Mouse (Mus musculus) forelimb bud, embryonic 11.5 days (tissue): ENCODE measurements at regions not wholly inside any gene's neighbourhood (a gene's known extent, or its start where the extent isn't known, plus 50 kb on each side); places are given as distances from the start of the nearest gene placed in this dataset.

ENCODE experiments used
- DNase-seq: peaks from one replicate; pipeline ENCODE4 v3.0.0-alpha.2; 2012; ENCODE audit warnings: low read depth, low spot score

DNA sequence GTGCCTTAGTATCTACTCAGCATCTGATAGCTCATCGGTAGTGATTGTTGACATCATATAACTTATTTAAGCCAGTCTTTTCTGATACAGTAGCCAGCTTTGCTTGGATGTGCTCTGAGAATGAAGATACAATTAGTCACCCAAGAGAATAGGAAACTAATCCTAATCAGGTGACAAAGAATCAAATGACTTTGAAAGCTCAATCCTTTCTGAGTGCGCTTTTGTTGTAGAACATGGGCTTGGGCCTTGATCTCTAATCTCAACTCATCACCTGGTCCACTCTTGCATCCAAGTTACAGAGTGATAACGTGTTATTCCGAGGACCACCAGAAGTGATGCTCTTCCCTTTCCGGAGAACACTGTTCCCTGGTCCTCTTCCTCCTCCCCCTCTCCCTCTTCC lies 86.9 kb upstream of the Cpm start:
- no peak for DNase-seq

- no peak for DNase-seq
These were observed 87.8 kb upstream of the Cpm start for GRCm38 (mm10) chr10:117541487-117541886.

DNA sequence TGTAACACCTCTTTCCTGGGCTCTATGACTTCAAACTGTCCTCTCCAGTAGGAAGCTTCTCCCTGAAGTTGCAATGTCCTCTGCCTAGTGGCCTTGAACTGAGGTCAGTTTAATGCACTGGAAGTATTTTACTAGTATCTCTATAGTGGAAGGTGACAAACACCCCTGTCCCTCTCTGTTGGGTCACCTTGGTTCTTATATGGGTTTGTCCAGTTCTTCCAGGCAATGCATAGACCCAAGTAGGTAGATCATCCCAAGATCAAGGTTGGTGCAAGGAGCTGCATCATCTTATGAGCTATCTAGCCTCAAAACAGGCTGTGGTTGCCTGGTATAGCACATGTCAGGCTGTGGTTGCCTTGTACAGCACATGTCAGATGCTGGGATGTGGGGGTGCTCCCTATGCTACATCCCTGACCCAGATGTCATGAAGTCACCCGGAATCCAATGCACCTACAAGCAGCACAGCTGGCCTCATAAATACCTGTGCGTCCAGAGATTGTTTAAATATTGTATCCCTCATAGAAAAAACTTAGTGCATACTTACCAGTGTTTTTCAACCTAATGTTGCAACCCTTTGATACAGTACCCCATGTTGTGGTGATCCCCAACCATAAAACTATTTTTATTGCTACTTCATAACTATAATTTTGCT lies 88.4 kb upstream of the Cpm start:
- DNase-seq = no peak

DNA sequence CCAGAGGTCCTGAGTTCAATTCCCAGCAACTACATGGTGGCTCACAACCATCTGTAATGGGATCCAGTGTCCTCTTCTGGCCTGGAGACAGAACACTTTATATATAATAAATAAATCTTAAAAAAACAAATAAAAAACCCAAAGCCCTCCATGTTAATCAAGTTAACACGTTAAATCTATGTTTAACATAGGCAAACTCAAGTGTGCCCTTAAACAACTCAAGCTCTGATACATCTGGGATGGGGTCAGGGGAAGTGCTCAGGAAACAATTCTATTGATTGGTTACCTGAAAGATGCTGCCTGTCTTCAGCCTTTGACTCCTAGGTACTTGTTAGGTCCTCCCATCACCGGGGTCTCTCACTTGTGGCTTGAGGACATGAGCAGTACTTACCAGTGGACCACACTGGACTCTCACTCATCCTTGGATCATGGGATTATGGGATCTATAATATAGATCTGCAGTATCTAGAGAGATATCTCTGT lies 89.1 kb upstream of the Cpm start:
- no peak for DNase-seq

- DNase-seq = no peak
These were observed 89.8 kb upstream of the Cpm start for GRCm38 (mm10) chr10:117539532-117539931.

- no peak for DNase-seq
These were observed 90.6 kb upstream of the Cpm start for GRCm38 (mm10) chr10:117538725-117539124.

DNA sequence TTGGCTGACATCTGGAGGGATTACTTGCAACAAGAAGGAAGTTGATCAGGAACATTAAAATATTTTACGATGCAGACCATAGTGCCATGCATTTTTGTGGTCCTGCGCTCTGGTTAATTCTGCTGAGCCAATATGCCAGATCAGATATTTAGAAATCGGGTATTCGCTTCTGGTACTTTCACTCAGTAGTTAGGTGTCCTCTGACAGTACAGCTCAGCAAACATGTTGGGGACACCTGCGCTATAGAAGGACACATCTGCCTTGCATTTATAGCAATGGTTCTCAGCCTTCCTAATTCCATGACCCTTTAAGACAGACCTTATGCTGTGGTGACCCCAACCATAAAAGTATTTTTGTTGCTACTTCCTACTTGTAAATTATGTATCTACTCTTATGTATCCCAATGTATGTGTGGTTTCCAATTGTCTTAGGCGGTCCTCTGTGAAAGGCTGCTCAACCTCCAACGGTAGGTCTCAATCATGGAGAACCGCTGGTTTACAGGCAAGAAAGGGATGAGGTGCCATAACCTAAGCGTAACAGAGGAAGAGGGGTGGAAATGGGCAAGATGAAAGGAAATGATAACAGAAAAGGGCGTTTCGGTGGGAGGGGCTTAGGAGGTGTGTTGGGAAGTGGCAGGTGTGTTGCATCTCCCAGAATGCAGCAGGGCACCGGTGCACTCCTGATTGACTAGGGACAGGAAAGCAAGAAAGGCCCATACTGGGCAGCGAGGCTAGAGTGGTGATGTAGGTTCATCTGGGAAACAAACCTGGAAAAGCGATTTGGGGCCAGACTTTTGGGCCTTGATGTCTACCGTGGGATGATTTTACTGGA lies 92.3 kb upstream of the Cpm start:
- DNase-seq = no peak

- no peak for DNase-seq
These were observed 93.5 kb upstream of the Cpm start for GRCm38 (mm10) chr10:117535843-117536242.

GRCm38 (mm10) chr10:117534992-117535719 lies 94.1 kb upstream of the Cpm start:
- DNase-seq = no peak

DNA sequence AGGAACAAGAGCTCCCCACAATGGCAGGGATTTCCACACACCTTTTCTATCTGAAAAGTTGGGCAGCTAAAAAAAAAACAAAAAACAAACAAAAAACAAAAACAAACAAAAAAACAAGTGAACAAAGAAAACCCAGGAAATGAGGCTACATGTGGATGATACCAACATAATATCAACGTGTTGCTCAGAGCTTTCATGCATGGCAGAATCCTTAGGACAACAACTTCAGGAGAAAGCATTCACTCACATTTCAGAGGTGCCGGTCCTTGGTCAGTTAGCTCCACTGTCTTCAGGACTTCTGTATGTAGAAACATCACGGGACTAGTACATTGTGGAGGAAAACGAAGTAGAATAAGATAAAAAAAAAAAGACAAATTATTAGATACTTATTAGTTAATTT lies 94.8 kb upstream of the Cpm start:
- no peak for DNase-seq

GRCm38 (mm10) chr10:117533541-117534386 lies 95.5 kb upstream of the Cpm start:
- no peak for DNase-seq

DNA sequence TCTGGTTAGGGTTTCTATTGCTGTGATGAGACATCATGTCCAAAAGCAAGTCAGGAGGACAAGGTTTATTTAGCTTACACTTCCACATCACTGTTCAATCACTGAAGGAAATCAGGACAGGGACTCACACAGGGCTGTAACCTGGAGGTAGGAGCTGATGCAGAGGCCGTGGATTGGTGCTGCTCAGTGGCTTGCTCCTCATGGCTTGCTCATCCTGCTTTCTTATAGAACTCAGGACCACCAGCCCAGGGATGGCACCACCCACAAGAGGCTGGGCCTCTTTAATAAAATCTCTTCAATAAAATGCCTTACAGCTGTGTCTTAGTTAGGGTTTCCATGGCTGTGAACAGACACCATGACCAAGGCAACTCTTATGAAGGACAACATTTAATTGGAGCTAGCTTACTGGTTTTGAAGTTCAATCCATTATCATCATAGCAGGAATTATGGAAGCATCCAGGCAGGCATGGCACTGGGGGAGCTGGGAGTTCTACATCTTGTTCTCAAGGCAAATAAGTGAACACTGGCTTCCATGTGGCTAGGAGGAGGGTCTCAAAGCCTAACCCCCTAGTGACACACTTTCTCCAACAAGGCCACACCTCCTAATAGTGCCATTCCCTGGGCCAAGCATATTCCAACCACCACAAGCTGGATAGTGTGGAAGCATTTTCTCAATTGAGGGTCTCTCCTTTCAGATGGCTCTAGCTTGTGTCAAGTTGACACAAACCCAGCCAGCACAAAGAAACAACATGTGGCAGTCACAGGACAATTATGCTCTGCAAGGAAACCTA lies 96.4 kb upstream of the Cpm start:
- no peak for DNase-seq

DNA sequence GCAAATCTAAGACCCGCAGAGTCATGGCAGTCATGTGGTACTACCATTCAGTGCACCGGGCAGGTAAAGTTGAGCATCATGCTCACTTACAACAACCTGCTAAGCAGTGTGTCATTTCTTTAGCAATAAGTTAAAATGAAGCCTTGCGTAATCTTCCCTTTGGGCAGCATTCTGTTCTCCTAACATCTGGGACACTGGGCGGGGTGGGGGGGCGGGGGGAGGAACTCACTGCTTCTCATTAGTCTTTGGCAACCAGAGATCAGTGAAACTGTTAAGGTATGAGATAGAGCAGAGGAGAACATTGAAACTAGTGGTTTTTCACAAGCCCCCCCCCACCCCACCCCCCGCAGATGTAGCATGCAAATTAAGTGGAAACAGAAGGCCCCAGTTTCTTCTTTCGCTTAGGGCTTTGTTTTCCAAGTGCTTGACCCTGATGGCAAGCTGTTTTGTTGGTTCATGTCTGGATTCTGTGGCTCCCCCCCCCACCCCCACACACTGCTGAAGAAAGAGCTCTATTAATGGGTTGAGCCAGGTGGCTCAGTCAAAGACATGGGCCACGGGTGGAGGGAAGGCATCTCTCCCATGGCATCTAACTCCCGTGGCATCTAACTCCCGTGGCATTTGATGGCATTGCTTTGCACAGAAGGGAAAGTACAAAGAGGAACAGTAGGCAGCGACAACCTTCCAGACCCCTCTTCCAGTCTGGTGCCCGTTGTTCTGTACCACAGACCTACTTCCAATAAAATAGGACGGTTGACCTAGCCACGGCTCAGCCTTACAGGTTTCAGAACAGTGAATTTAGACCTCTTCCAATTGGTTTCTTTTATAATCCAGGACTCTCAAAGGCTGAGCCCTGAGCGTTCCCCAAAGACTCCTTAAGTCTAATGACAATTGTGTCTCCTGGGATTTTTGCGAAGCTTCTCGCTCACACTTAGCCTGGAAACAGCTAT lies 97.2 kb upstream of the Cpm start:
- DNase-seq = no peak

- no peak for DNase-seq
These were observed 98.3 kb upstream of the Cpm start for GRCm38 (mm10) chr10:117530859-117531602.

DNA sequence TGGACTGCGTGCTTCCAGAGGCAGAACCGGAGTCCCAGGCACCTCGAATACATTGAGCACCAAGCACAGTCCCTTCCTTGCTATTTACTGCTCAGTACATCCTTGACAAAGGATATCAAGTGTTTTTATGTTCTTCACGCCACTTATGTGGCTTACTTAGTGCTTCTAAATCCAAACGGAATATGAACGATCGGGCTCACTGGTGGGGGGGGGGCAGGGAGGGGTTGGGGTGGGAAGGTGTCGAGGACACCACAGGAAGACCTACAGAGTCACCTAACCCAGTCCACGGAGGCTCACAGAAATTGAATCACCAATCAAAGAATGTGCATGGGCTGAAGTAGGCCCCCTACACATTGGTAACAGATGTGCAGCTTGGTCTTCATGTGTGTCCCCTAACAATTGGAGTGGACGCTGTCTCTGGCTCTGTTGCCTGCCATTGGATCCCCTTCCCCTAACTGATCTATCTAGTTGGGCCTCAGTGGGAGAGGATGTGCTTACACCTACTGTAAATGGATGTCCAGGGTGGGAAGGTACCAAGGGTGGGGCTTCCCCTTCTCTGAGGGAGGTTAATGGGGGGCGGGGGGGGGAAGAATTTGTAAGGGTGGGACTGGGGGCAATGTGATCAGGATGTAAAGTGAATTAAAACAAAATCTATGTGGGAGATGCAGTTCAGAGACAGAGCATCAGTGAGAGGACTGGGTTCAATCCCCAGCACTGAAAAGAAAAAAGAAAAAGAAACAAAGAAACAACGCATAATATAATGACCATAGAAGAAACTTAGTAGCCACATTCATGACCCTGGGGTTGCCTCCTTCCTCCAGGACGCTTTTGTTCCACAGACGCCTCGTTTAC lies 99.1 kb upstream of the Cpm start:
- DNase-seq = no peak

GRCm38 (mm10) chr10:117529269-117530006 lies 99.9 kb upstream of the Cpm start:
- no peak for DNase-seq

DNA sequence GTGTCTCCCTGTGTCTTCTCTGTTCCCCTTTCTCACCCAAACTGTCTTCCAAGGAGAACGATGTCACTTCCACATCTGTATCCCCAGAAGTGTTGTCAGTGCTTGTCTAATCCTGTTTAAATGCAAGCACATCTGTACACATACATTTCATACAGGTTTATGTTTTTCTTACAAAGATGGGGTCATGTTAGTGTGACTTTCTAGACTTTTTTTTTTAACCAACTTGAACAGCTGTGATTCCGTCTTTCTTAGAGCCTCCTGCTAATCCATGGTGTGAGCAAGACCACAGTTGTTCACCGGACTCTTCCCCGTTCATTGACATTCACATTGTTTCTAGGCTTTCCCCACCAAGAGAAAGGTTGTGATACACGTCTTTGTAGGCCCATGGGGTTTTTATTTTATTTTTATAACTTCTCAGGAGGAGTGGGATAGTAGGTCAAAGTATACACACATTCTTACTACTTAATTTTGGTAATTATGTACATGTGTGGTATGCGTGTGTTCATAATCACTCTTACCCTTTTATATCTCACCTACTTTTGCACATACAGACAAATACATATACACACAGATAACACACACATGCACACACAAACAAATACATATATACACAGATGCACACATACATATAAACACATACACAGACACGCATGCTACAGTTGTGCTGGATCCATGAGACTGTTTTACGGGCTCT lies 100.6 kb upstream of the Cpm start:
- DNase-seq = no peak
